Mouse (Mus musculus) erythroblast, embryonic 14.5 days (primary cell): ENCODE measurements around the gene Cfap99. TPM values are rescaled to one million over a fixed set of nuclear protein-coding genes. Genes with fewer than 3 reads are reported as not detected.

Experiments used
- H3K27me3 ChIP-seq: 2 replicates; pipeline ENCODE4 v1.6.1; 2012; ENCODE audit warnings: inconsistent platforms; ENCODE audit not compliant: control insufficient read depth
- H3K36me3 ChIP-seq: 2 replicates; pipeline ENCODE4 v1.6.1; 2012; ENCODE audit warnings: mild to moderate bottlenecking, inconsistent platforms; ENCODE audit not compliant: control insufficient read depth
- H3K4me1 ChIP-seq: 2 replicates; pipeline ENCODE4 v1.6.1; 2012; ENCODE audit warnings: inconsistent platforms; ENCODE audit not compliant: control insufficient read depth
- H3K4me3 ChIP-seq: replicated peaks from 2 replicates; pipeline ENCODE3; 2012; ENCODE audit warnings: moderate library complexity, mild to moderate bottlenecking, inconsistent platforms
- H3K9me3 ChIP-seq: 2 replicates; pipeline ENCODE4 v1.6.1; 2012; ENCODE audit warnings: low read length, inconsistent platforms, mixed read lengths; ENCODE audit not compliant: control insufficient read depth
- GATA1 ChIP-seq: IDR thresholded peaks from 2 replicates; pipeline ENCODE4 v1.6.1; 2012; ENCODE audit warnings: low read length, inconsistent platforms, mixed read lengths
- TAL1 ChIP-seq: IDR thresholded peaks from 3 replicates; pipeline ENCODE4 v1.6.1; 2012; ENCODE audit warnings: low read length, inconsistent platforms, mixed read lengths
- polyA plus RNA-seq: library from polyadenylated mRNA; stranded (reverse); fragments of >175 nt; gene quantifications from 2 replicates; pipeline ENCODE4 v1.2.3, GENCODE M21; 2012

The Cfap99 gene
- polyA plus RNA-seq, 1 experiment: not detected

DNA sequence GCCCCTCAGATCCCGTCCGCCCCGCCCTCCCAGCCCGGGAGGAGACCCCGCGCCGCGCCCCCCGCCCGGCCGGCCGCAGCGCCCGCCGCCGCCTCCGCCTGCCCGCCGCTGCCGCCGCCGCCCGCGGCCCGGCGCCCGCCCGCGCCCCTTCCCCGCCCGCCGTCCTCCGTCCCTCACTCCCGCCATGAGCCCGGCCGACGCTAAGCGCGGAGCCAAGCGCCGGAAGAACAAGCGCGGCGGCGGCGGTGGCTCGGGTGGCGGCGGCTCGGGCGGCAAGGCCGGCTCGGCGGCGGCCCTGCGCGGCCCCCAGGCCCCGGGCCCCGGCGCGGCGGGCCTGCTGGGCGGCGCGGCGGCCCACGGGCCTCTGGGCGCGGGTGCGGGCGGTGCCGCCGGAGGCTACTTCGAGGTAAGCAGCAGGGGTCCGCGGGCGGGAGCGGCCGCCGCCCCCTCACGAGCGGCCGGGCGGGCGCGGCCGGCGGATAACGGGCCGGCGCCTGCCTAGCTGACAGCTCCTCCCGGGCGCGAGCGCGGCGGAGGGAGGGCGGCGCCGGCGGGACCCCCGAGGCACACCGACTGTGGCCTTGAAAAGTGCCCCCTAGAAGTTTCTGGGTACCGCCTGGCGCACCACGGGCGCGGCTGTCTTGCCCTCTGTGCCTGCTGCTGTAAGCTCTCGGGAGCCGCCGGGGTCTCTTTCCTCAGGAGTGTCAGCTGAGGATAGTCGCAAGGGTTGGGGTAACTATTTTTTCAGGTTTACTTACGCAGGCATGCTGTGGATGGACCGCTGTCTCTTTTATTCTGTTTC, 81.8 kb downstream of the Cfap99 start:
- peak overlapping the region; percentile 88 for H3K4me3 ChIP-seq
- TF ChIP-seq GATA1 (no peak), TAL1 (no peak)

GRCm38 (mm10) chr5:34370840-34371239, 82.4 kb downstream of the Cfap99 start:
- Histone ChIP-seq H3K9me3 (no peaks in the 10 kb centered on the region), H3K4me3 (peak overlapping the region; percentile 88), H3K4me1 (peaks cover 40% of the 10 kb centered on the region), H3K27me3 (no peaks in the 10 kb centered on the region), H3K36me3 (peaks cover 7% of the 10 kb centered on the region)
- TF ChIP-seq GATA1: no peak
- no peak for TF ChIP-seq TAL1

More for the DNA sequence above, 81.8 kb downstream of the Cfap99 start:
- no peaks in the 10 kb centered on the region for H3K27me3 ChIP-seq
- peaks cover 40% of the 10 kb centered on the region for H3K4me1 ChIP-seq
- no peaks in the 10 kb centered on the region for H3K9me3 ChIP-seq
- peaks cover 9% of the 10 kb centered on the region for H3K36me3 ChIP-seq

- peak overlapping the region; percentile 16 for H3K4me3 ChIP-seq
- no peaks in the 10 kb centered on the region for H3K9me3 ChIP-seq
- peaks cover 41% of the 10 kb centered on the region for H3K4me1 ChIP-seq
Observed at GRCm38 (mm10) chr5:34372141-34372540, 83.7 kb downstream of the Cfap99 start.

GRCm38 (mm10) chr5:34372541-34372940, 84.1 kb downstream of the Cfap99 start:
- Histone ChIP-seq H3K9me3 (no peaks in the 10 kb centered on the region), H3K27me3 (no peaks in the 10 kb centered on the region), H3K4me3 (no peak overlapping the region), H3K4me1 (peaks cover 41% of the 10 kb centered on the region), H3K36me3 (peaks cover 12% of the 10 kb centered on the region)
- TF ChIP-seq TAL1 (no peak), GATA1 (no peak)

More at GRCm38 (mm10) chr5:34372141-34372540, 83.7 kb downstream of the Cfap99 start:
- peaks cover 11% of the 10 kb centered on the region for H3K36me3 ChIP-seq
- TF ChIP-seq TAL1 (no peak), GATA1 (no peak)
- H3K27me3 ChIP-seq: no peaks in the 10 kb centered on the region

Other genes starting within 250 kb of the Cfap99 start
- gene Poln, start 119.2 kb upstream of the Cfap99 start, polyA plus RNA-seq: not detected in 2 replicates
- gene Haus3, start 119.1 kb upstream of the Cfap99 start, polyA plus RNA-seq: 0.11 and 0.12 TPM in 2 replicates
- 0.34 and 0.42 TPM in 2 replicates for gene Mxd4, start 100.9 kb upstream of the Cfap99 start, polyA plus RNA-seq
- not detected in 2 replicates for gene Zfyve28, start 151 bp upstream of the Cfap99 start, polyA plus RNA-seq
- 3.5 and 4.1 TPM in 2 replicates for gene Rnf4, start 47.7 kb downstream of the Cfap99 start, polyA plus RNA-seq
- gene Fam193a, start 81.3 kb downstream of the Cfap99 start, polyA plus RNA-seq: 1.8 and 1.9 TPM in 2 replicates
- gene Tnip2, start 225.4 kb downstream of the Cfap99 start, polyA plus RNA-seq: 0.11 TPM in 1 of 2 replicates, not detected in the other
- 0.26 and 0.44 TPM in 2 replicates for gene Sh3bp2, start 237.2 kb downstream of the Cfap99 start, polyA plus RNA-seq